Mouse (Mus musculus) limb, embryonic 13.5 days (tissue): ENCODE measurements at regions not wholly inside any gene's neighbourhood (a gene's known extent, or its start where the extent isn't known, plus 50 kb on each side); places are given as distances from the start of the nearest gene placed in this dataset.
"Not testable (repeated sequence)": the region's sequence is repeated elsewhere in the genome, so short reads cannot be mapped to it uniquely, and the experiment has no call there.

Experiments
- ATAC-seq: fragments of 200-750 bp; cut with Nextera tagmentation; 2 replicates; pipeline ENCODE4 v1.8.0; 2017; ENCODE audit warnings: low read depth, moderate number of reproducible peaks, moderate TSS enrichment; ENCODE audit not compliant: low FRiP score
- H3K27ac ChIP-seq: fragments of 300-500 bp; sonication (generic); 2 replicates; pipeline ENCODE4 v1.5.1; 2015; ENCODE audit warnings: inconsistent platforms, mild to moderate bottlenecking, moderate library complexity
- H3K27me3 ChIP-seq: fragments of 300-500 bp; sonication (generic); 2 replicates; pipeline ENCODE4 v1.6.1; 2015; ENCODE audit warnings: mild to moderate bottlenecking, inconsistent platforms
- H3K36me3 ChIP-seq: fragments of 300-500 bp; sonication (generic); 2 replicates; pipeline ENCODE4 v1.6.1; 2015; ENCODE audit warnings: inconsistent platforms, mild to moderate bottlenecking, moderate library complexity
- H3K4me1 ChIP-seq: fragments of 300-500 bp; sonication (generic); 2 replicates; pipeline ENCODE4 v1.6.1; 2015; ENCODE audit warnings: inconsistent platforms
- H3K4me2 ChIP-seq: fragments of 300-500 bp; sonication (generic); replicated peaks from 2 replicates; pipeline ENCODE4 v1.6.1; 2015; ENCODE audit warnings: inconsistent platforms, mild to moderate bottlenecking, moderate library complexity
- H3K4me3 ChIP-seq: fragments of 300-500 bp; sonication (generic); 2 replicates; pipeline ENCODE4 v1.5.1; 2015; ENCODE audit warnings: moderate library complexity, mild to moderate bottlenecking, inconsistent platforms
- H3K9ac ChIP-seq: fragments of 300-500 bp; sonication (generic); 2 replicates; pipeline ENCODE4 v1.6.1; 2015; ENCODE audit warnings: mild to moderate bottlenecking, inconsistent platforms
- H3K9me3 ChIP-seq: fragments of 300-500 bp; sonication (generic); 2 replicates; pipeline ENCODE4 v1.6.1; 2016; ENCODE audit warnings: inconsistent platforms
- WGBS: fragments of 180-500 bp; shearing (Covaris S2); methylation state at CpG from one replicate; pipeline ENCODE4 v1.1.7; 2015; 5-methylcytosine and 5-hydroxymethylcytosine counted together

DNA sequence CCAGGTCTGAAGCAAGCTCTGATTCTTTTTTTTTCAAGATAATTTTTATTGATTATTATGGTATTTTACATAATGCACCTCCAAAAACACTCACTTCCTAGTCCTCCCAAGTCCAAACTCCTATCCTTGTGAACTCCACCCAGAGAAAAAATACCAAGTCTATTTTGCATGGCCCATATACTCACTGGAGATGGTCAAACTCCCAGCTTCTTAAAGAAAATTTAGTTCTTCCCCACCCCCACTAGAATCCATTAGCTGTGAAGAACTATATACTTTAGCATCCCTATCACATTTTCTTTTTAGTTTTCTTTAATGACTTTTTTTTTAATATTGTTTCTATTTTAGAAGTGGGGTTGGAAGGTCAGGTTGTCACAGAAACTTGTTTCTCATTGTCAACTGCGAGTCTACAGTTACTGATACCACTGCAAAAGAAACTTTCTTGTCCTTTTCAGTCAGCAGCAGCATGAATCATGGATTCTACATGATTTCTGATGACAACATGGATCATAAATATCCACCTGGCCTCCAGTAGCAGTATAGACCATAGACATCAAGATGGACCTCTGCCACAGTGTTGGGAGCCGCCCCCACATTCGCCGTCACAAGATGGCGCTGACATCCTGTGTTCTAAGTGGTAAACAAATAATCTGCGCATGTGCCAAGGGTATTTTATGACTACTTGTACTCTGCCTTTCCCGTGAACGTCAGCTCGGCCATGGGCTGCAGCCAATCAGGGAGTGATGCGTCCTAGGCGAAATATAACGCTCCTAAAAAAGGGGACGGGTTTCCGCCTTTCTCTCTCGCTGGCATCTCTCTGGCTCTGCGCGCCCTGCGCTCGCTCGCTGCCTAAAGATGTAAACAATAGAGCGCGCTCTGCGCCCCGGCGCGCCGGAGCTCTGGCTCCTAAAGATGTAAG lies 69.0 kb downstream of the Pgr15l start:
- H3K9me3 ChIP-seq, H3K27me3 ChIP-seq, H3K9ac ChIP-seq, H3K27ac ChIP-seq, H3K4me1 ChIP-seq, H3K36me3 ChIP-seq, ATAC-seq: not testable (repeated sequence)
- Histone ChIP-seq H3K4me2 (peak overlapping the region; percentile 46), H3K4me3 (peak overlapping the region; percentile 29)
- WGBS = 61% methylated on average over 21 of the region's 27 CpGs

- Histone ChIP-seq H3K4me3 (peak overlapping the region; percentile 29), H3K4me2 (peak overlapping the region; percentile 46), H3K36me3 (no peaks in the 10 kb centered on the region), H3K4me1 (no peaks in the 10 kb centered on the region), H3K27ac (no peak overlapping the region), H3K27me3 (no peaks in the 10 kb centered on the region), H3K9me3 (no peaks in the 10 kb centered on the region), H3K9ac (no peak overlapping the region)
- ATAC-seq = no peak
These were observed 69.8 kb downstream of the Pgr15l start for GRCm38 (mm10) chrX:97142237-97142636.

DNA sequence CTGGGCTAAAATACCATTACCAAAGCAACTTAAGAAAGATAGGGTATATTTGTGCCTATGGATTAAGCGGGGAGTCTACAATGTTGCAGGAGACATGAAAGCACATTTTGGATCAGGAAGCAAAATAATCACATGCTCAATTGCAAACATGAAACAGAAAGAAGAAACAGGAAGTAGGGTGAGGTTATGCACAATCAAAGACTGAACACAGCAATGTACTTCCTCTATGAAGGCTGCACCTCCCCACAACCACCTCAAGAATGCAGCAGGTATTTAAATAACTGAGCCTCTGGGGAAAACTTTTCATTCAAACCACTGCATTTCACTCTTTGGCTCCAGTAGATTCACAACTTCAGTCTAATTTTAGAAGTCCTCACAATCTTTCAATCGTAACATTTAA lies 83.8 kb downstream of the Pgr15l start:
- no peak overlapping the region for H3K4me2 ChIP-seq
- H3K4me1 ChIP-seq = no peaks in the 10 kb centered on the region
- WGBS = 84% methylated on average over 2 of the region's 2 CpGs
- no peak overlapping the region for H3K27ac ChIP-seq
- no peak overlapping the region for H3K9ac ChIP-seq
- no peaks in the 10 kb centered on the region for H3K9me3 ChIP-seq
- no peak for ATAC-seq
- no peaks in the 10 kb centered on the region for H3K36me3 ChIP-seq
- no peak overlapping the region for H3K4me3 ChIP-seq
- H3K27me3 ChIP-seq = no peaks in the 10 kb centered on the region
